Mouse (Mus musculus): ENCODE measurements around the gene Gpm6b. TPM values are rescaled to one million over a fixed set of nuclear protein-coding genes. Genes with fewer than 3 reads are reported as not detected.

Gene Gpm6b
- polyA plus RNA-seq, 1 experiment from 2014 or later: 23.4 TPM

DNA sequence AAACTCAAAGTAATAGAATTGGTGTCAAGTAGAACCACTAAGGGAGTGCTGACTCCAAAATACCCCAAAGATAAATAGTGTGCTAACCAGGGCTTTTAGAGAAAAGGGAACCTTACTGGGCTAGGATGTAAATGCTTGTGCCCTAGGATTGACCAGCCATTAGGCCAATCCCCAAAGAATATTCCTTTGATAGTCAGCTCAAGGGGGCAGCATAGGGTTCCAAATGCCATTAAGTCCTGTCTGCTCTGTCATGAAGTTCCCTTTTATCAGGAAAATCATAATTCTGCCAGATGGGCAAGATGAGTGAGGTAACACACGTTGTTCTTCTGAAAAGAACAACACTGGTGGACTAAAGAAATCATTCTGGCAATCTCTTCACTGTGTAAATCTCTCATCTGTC lies 70.1 kb downstream of the Gpm6b start:
- no peak overlapping the region for H3K27ac ChIP-seq
- ATAC-seq (ENCODE audit: insufficient number of reproducible peaks, low FRiP score, low TSS enrichment, low read depth): no peak
- 39% methylated on average over 1 of the region's 1 CpGs for WGBS
- no peaks in the 10 kb centered on the region for H3K9me3 ChIP-seq
- H3K4me2 ChIP-seq: no peak overlapping the region
- H3K4me1 ChIP-seq: no peaks in the 10 kb centered on the region
- H3K36me3 ChIP-seq: no peaks in the 10 kb centered on the region
- H3K9ac ChIP-seq: no peak overlapping the region
- peaks cover 7% of the 10 kb centered on the region; the same call in 1 of the 2 replicates for H3K27me3 ChIP-seq
- H3K4me3 ChIP-seq: no peak overlapping the region

DNA sequence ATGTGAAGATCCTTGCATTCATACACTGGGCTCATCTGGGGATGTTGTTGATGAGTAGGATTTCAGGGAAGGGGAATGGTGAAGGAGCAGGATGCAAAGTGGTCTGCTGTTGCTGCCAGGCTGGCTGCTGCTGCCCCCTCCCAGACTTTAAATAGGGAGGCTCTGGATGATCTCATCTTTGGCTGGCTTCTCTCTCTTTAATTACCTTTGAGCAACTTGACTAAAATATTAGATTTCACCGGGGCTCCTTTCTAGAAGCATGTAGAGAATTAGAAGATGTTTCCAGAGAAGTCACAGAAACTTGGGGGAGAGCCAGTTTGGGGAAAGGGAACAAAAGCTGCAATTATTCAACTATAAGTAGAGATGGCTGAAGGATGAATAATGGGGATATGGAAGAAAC lies 76.5 kb downstream of the Gpm6b start:
- WGBS: 50% methylated on average over 1 of the region's 1 CpGs
- H3K27me3 ChIP-seq: peaks cover 12% of the 10 kb centered on the region; the same call in 1 of the 2 replicates
- no peak overlapping the region for H3K9ac ChIP-seq
- H3K4me2 ChIP-seq: no peak overlapping the region
- no peaks in the 10 kb centered on the region for H3K9me3 ChIP-seq
- H3K4me1 ChIP-seq: no peaks in the 10 kb centered on the region
- no peak overlapping the region for H3K27ac ChIP-seq
- no peaks in the 10 kb centered on the region for H3K36me3 ChIP-seq
- H3K4me3 ChIP-seq: no peak overlapping the region
- ATAC-seq (ENCODE audit: insufficient number of reproducible peaks, low FRiP score, low TSS enrichment, low read depth): no peak

DNA sequence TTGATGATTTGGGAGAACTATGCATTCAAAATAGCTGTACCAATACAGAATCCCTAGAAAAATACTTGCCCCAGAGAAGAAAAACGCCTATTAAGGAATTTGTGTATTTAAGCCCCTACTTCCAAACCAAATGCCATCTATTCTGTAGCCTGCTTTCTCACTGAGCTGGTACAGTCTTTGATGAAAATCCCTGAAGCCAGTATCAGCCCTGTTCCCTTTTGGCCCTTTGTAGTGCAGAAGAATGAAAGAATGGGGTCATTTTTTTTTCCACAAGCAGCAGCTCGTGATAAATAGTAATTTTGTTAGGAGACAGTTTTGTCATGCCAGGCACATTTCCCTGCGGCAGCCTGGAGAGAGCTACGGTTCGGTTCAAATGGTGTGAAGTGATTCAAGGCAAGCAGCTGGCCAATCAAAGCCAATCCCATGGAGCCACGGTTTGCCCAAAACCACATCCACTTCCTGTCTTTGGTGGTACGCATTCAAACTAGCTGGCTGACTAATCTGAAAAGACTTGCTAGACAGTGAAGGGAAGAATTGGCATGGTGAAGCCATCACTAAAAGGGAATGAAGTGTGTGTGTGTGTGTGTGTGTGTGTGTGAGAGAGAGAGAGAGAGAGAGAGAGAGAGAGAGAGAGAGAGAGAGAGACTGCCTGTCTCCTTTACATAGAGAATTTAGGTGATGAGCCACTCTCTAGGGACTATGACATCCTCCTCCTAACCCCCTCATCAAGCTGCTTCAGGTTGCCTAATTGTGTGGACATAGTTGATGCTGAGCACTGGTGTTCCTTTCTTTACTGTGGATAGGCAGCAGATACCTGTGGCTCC lies 78.1 kb downstream of the Gpm6b start:
- H3K27me3 ChIP-seq: peaks cover 12% of the 10 kb centered on the region; the same call in 1 of the 2 replicates
- no peak overlapping the region for H3K9ac ChIP-seq
- no peak overlapping the region for H3K4me2 ChIP-seq
- no peak for ATAC-seq (ENCODE audit: insufficient number of reproducible peaks, low FRiP score, low TSS enrichment, low read depth)
- 48% methylated on average over 7 of the region's 7 CpGs for WGBS
- H3K4me1 ChIP-seq: no peaks in the 10 kb centered on the region
- H3K27ac ChIP-seq: no peak overlapping the region
- H3K9me3 ChIP-seq: no peaks in the 10 kb centered on the region
- H3K36me3 ChIP-seq: no peaks in the 10 kb centered on the region
- no peak overlapping the region for H3K4me3 ChIP-seq

DNA sequence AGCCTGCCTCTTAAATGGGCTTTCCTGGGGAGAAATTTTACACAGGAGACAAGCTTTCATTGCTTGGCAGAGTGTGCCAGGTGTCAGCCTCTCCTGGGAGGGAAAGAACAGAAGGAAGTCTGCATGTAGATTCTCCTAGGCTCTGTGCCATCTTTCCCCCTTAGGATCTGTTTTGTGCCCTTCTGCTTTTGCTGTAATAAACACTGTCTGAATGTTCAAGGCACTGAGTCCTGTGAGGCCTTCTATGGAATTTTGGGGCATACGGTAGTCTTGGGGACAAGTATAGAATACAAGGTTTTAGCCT lies 78.6 kb downstream of the Gpm6b start:
- Histone ChIP-seq H3K27me3 (peaks cover 12% of the 10 kb centered on the region; the same call in 1 of the 2 replicates), H3K36me3 (no peaks in the 10 kb centered on the region), H3K9me3 (no peaks in the 10 kb centered on the region), H3K27ac (no peak overlapping the region), H3K4me3 (no peak overlapping the region), H3K4me1 (no peaks in the 10 kb centered on the region), H3K9ac (no peak overlapping the region), H3K4me2 (no peak overlapping the region)
- 76% methylated on average over 1 of the region's 1 CpGs for WGBS
- no peak for ATAC-seq (ENCODE audit: insufficient number of reproducible peaks, low FRiP score, low TSS enrichment, low read depth)

DNA sequence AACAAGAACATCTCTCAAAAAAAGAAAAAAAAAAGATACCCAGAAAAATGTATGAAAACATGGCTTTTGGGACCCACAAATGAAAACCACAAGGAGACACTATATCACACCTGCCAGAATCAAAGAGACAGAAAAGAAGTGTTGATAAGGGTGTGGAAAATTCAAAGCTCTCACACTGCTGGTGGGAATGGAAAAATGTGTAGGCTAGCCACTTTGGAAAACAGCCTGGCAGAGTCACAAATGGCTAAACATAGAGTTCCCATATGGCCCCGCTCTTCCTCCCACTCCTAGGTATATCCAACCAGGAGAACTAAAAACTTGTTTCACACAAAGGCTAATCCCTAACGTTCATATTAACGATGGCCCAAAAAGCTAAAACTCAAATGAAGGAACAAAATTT lies 84.5 kb downstream of the Gpm6b start:
- Histone ChIP-seq H3K27ac (no peak overlapping the region), H3K4me3 (no peak overlapping the region), H3K27me3 (no peaks in the 10 kb centered on the region), H3K4me1 (no peaks in the 10 kb centered on the region), H3K9me3 (no peaks in the 10 kb centered on the region), H3K4me2 (no peak overlapping the region), H3K9ac (no peak overlapping the region), H3K36me3 (no peaks in the 10 kb centered on the region)
- no peak for ATAC-seq (ENCODE audit: insufficient number of reproducible peaks, low FRiP score, low TSS enrichment, low read depth)
- 83% methylated on average over 3 of the region's 3 CpGs for WGBS

DNA sequence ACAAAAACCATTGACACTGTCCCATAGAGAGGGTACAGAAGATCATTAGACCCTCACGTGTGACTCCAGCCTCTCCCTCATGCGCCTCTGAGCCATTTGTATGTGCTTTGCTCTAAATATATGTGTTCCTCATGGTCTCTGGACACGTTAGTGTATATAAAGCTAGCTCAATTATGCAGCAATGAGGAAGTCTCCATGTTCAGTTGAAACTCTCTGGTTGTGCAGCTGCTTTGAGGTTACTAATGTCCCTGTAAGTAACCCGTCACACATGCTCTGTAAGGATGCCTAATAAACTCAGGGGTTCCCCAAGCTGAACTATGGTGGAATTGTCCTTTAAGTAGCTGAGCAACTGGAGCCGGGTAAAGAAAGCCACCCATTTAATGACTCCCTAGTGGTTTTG lies 88.9 kb downstream of the Gpm6b start:
- no peak overlapping the region for H3K9ac ChIP-seq
- H3K27me3 ChIP-seq: 0 out of 2 replicates have a peak, but pooled peaks cover 6% of the 10 kb centered on the region
- no peak for ATAC-seq (ENCODE audit: insufficient number of reproducible peaks, low FRiP score, low TSS enrichment, low read depth)
- H3K9me3 ChIP-seq: no peaks in the 10 kb centered on the region
- H3K27ac ChIP-seq: no peak overlapping the region
- no peak overlapping the region for H3K4me3 ChIP-seq
- H3K4me1 ChIP-seq: no peaks in the 10 kb centered on the region
- H3K4me2 ChIP-seq: no peak overlapping the region
- no peaks in the 10 kb centered on the region for H3K36me3 ChIP-seq
- WGBS: 51% methylated on average over 5 of the region's 5 CpGs

DNA sequence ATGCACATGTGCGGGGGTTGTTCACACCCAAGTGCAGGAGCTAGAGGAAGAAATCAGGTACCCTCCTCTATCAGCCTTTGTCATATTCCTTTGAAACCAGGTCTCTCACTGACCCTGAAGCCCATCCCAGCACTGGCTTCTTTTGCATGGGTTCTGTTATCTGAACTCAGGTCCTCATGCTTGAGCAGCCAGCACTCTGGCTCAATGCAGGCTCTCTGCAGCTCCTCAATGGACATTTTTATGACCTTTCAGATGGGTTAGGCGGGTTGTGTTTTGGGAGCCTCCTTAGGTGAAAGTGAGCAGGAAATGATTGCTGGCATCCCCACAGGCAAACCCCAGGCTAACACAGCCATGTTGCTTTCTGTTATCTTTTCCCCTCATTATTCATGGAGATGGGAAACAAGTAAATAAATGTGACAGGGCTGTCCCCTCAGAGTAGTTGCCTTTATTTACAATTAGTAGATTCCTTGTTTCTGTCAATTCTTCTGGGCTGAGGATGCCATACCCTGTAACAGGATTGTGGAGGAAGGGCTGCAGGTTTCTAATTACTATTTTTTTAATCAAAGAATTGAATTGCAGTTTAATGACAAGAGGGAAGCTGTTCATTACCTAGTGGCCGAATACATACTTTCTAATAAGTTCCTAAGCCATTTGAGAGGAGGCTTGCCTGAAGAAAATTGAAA lies 89.6 kb downstream of the Gpm6b start:
- Histone ChIP-seq H3K4me2 (no peak overlapping the region), H3K4me3 (no peak overlapping the region), H3K9me3 (no peaks in the 10 kb centered on the region), H3K4me1 (no peaks in the 10 kb centered on the region), H3K9ac (no peak overlapping the region), H3K27ac (no peak overlapping the region), H3K36me3 (no peaks in the 10 kb centered on the region), H3K27me3 (0 out of 2 replicates have a peak, but pooled peaks cover 6% of the 10 kb centered on the region)
- 54% methylated on average over 3 of the region's 3 CpGs for WGBS
- ATAC-seq (ENCODE audit: insufficient number of reproducible peaks, low FRiP score, low TSS enrichment, low read depth): no peak

DNA sequence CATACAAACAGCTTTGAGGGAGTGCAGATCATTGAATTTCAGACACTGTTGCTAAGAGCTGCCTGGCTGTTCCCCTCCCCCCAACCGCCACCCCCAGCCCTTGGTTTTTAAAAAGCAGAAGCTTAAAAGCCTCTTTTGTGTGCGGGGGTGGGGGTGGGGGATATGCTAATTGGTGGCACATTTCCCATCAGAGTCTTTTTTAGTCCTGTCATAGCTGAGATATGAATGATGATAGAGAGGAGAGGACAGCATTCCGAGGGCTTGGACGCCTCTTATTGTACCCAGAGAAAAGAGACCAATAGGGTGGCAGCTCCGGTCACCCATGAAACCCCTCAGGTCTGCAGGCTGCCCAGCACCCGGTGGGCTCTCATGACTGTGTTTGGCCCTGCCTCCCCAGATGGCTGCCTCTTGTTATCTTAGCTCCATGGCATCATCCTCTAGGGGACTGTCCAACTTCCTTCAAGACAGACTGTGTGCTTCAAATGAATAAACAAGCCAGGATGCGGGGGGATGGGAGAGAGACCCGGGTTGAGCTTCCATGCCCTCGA lies 90.3 kb downstream of the Gpm6b start:
- Histone ChIP-seq H3K9ac (no peak overlapping the region), H3K27me3 (0 out of 2 replicates have a peak, but pooled peaks cover 9% of the 10 kb centered on the region), H3K4me2 (no peak overlapping the region), H3K9me3 (no peaks in the 10 kb centered on the region), H3K36me3 (no peaks in the 10 kb centered on the region), H3K4me3 (no peak overlapping the region), H3K27ac (no peak overlapping the region), H3K4me1 (no peaks in the 10 kb centered on the region)
- 30% methylated on average over 9 of the region's 9 CpGs for WGBS
- ATAC-seq (ENCODE audit: insufficient number of reproducible peaks, low FRiP score, low TSS enrichment, low read depth): no peak

DNA sequence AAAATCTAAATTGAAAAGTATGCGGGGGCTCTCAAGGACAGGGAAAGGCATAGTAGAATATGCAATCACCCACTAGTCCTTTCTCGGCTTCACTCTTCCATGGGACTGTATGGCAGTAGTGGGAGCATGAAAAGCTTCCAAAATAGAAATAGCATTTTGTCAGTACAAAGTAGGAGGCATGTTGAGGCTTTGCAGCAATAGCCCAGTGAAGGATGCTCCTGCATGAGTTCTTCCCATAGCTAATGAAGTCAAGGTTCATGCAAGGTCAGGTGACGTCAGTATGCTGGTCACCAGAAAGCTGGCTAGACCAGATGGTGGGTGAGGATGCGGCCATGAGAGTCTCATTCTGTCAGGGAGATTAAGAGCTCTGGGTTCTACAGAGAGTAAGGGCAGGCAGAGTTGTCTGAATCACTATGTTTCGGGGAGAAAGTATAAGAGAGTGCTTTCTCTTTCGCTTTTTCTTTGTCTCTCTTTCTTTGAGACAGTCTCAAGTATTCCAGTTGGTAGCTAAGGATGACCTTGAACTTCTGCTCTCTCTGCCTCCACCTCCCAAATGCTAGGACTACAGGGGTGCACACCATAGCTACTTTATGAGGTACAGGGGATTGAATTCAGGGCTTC lies 95.9 kb downstream of the Gpm6b start:
- no peak for ATAC-seq (ENCODE audit: insufficient number of reproducible peaks, low FRiP score, low TSS enrichment, low read depth)
- no peak overlapping the region for H3K9ac ChIP-seq
- no peak overlapping the region for H3K4me2 ChIP-seq
- no peaks in the 10 kb centered on the region for H3K36me3 ChIP-seq
- no peak overlapping the region for H3K27ac ChIP-seq
- no peaks in the 10 kb centered on the region for H3K4me1 ChIP-seq
- H3K4me3 ChIP-seq: no peak overlapping the region
- no peaks in the 10 kb centered on the region for H3K9me3 ChIP-seq
- H3K27me3 ChIP-seq: 0 out of 2 replicates have a peak, but pooled peaks cover 9% of the 10 kb centered on the region
- 82% methylated on average over 6 of the region's 6 CpGs for WGBS

DNA sequence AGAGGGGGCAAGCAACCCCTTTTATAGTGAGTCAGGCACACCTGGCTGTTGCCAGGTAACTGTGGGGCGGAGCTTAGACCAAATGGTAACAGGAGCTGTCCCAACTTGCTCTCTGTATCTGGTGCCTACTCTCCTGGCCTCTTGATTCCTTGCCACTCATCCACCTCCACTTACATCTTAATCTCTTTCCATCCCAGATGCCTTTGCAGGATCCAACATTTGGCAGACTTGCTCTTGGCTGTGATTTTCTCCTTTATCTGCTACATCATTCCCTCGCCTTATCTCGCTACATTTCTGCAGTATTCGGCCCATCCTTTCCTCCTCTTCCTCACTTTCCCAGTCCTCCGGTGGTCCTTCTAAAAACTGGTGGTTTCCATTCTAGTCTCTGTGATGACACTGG lies 99.6 kb downstream of the Gpm6b start:
- 94% methylated on average over 4 of the region's 5 CpGs for WGBS

DNA sequence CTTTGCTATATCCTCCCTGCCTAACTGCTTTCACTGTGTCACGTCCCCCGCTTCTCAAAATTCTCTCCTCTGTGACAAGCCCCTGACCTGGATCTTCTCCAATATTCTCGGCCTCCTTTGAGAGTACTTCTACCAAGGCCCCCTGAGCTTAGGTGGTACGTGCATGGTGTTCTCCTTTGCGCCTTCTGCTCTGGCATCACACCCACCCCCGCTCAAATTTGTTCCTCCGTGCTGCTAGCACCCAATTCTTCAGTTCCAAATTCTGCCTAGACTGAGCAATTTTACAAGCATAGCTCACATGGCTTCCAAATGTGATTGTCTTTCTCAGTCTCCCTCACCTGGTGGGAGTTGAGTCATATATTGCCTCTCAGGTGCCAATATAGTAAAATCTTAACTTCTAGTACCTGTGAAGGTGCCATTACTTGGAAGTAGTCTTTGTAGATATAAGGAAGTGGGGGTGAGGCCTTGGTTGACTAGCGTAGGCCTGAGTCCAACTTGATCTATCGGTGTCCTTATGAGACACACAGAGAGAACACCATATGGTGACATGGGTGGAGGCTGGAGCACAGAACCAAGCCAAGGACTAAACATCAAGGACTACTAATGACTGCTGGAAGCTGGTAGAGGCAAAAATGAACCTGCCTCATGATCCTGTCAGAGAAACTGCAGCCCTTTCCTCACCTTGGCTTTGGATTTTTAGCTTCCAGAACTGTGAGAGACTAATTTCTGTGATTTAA lies 100.2 kb downstream of the Gpm6b start:
- Histone ChIP-seq H3K36me3 (no peaks in the 10 kb centered on the region), H3K4me3 (no peak overlapping the region), H3K27me3 (peaks cover 3% of the 10 kb centered on the region; the same call in 1 of the 2 replicates), H3K4me2 (no peak overlapping the region), H3K9me3 (no peaks in the 10 kb centered on the region), H3K9ac (no peak overlapping the region), H3K27ac (no peak overlapping the region), H3K4me1 (no peaks in the 10 kb centered on the region)
- WGBS: 87% methylated on average over 9 of the region's 9 CpGs
- no peak for ATAC-seq (ENCODE audit: insufficient number of reproducible peaks, low FRiP score, low TSS enrichment, low read depth)

More for the DNA sequence above, 99.6 kb downstream of the Gpm6b start:
- Histone ChIP-seq H3K9ac (no peak overlapping the region), H3K4me2 (no peak overlapping the region), H3K36me3 (no peaks in the 10 kb centered on the region), H3K4me1 (no peaks in the 10 kb centered on the region), H3K27ac (no peak overlapping the region), H3K4me3 (no peak overlapping the region), H3K27me3 (peaks cover 5% of the 10 kb centered on the region; the same call in 1 of the 2 replicates), H3K9me3 (no peaks in the 10 kb centered on the region)
- ATAC-seq (ENCODE audit: insufficient number of reproducible peaks, low FRiP score, low TSS enrichment, low read depth): no peak
